Mouse (Mus musculus): ENCODE measurements around the gene Duoxa1. TPM values are rescaled to one million over a fixed set of nuclear protein-coding genes. Genes with fewer than 3 reads are reported as not detected.

The Duoxa1 gene
- polyA plus RNA-seq (2015; fragmentation: Nextera tagmentation; extraction: Ambion mirVana) = not detected in 2 replicates

- Histone ChIP-seq H3K4me2 (peak within 1 kb of the TSS; percentile 50), H3K4me3 (peak within 1 kb of the TSS; percentile 27), H3K36me3 (ENCODE audit: poor library complexity, severe bottlenecking) (no peaks in the 10 kb centered on the region), H3K9me3 (replicated peaks) (no peaks in the 10 kb centered on the region), H3K27ac (no peak within 1 kb of the TSS), H3K4me1 (peaks cover 7% of the 10 kb centered on the region; the same call in 1 of the 2 replicates), H3K9ac (no peak within 1 kb of the TSS; the same call in 1 of the 2 replicates), H3K27me3 (peaks cover 56% of the 10 kb centered on the region)
- 0 out of 2 replicates have a peak, but pooled peaks have one; percentile 24 for ATAC-seq
- 3% methylated on average over 24 of the region's 24 CpGs for WGBS
Measured at GRCm38 (mm10) chr2:122313536-122313935, at the start of gene Duoxa1. Duoxa1 (minus strand) TSS chr2:122313730.

- Histone ChIP-seq H3K4me1 (peaks cover 40% of the 10 kb centered on the region), H3K27ac (no peak overlapping the region), H3K9ac (no peak overlapping the region), H3K4me2 (no peak overlapping the region), H3K27me3 (no peaks in the 10 kb centered on the region), H3K36me3 (ENCODE audit: poor library complexity, severe bottlenecking) (peaks cover 14% of the 10 kb centered on the region; the same call in 1 of the 2 replicates), H3K4me3 (no peak overlapping the region), H3K9me3 (replicated peaks) (no peaks in the 10 kb centered on the region)
- WGBS = 81% methylated on average over 13 of the region's 13 CpGs
- ATAC-seq = no peak
Measured at GRCm38 (mm10) chr2:122362622-122363523, 49.3 kb upstream of the Duoxa1 start.

- H3K36me3 ChIP-seq (ENCODE audit: poor library complexity, severe bottlenecking) = peaks cover 17% of the 10 kb centered on the region
- no peak overlapping the region for H3K4me2 ChIP-seq
- H3K4me1 ChIP-seq = peaks cover 32% of the 10 kb centered on the region
- H3K9me3 ChIP-seq (replicated peaks) = no peaks in the 10 kb centered on the region
- 63% methylated on average over 10 of the region's 10 CpGs for WGBS
- no peaks in the 10 kb centered on the region for H3K27me3 ChIP-seq
- no peak overlapping the region for H3K27ac ChIP-seq
- no peak overlapping the region for H3K9ac ChIP-seq
- no peak for ATAC-seq
- H3K4me3 ChIP-seq = no peak overlapping the region
Measured at GRCm38 (mm10) chr2:122361868-122362621, 48.5 kb upstream of the Duoxa1 start.

GRCm38 (mm10) chr2:122361181-122361580 lies 47.7 kb upstream of the Duoxa1 start:
- H3K27me3 ChIP-seq = no peaks in the 10 kb centered on the region
- peaks cover 23% of the 10 kb centered on the region for H3K4me1 ChIP-seq
- no peak for ATAC-seq
- H3K9ac ChIP-seq = no peak overlapping the region
- H3K36me3 ChIP-seq (ENCODE audit: poor library complexity, severe bottlenecking) = peaks cover 26% of the 10 kb centered on the region
- no peak overlapping the region for H3K4me2 ChIP-seq
- H3K4me3 ChIP-seq = no peak overlapping the region
- no peaks in the 10 kb centered on the region for H3K9me3 ChIP-seq (replicated peaks)
- no peak overlapping the region for H3K27ac ChIP-seq
- WGBS = 89% methylated on average over 6 of the region's 6 CpGs

- 91% methylated on average over 6 of the region's 6 CpGs for WGBS
- Histone ChIP-seq H3K9me3 (replicated peaks) (no peaks in the 10 kb centered on the region), H3K9ac (no peak overlapping the region), H3K27ac (no peak overlapping the region), H3K4me1 (peaks cover 18% of the 10 kb centered on the region), H3K4me2 (no peak overlapping the region), H3K36me3 (ENCODE audit: poor library complexity, severe bottlenecking) (peaks cover 33% of the 10 kb centered on the region), H3K27me3 (peaks cover 4% of the 10 kb centered on the region; the same call in 1 of the 2 replicates), H3K4me3 (no peak overlapping the region)
- ATAC-seq = no peak
Measured at GRCm38 (mm10) chr2:122360310-122360709, 46.8 kb upstream of the Duoxa1 start.

GRCm38 (mm10) chr2:122356187-122356586 lies 42.7 kb upstream of the Duoxa1 start:
- H3K4me2 ChIP-seq = no peak overlapping the region
- H3K36me3 ChIP-seq (ENCODE audit: poor library complexity, severe bottlenecking) = peaks cover 30% of the 10 kb centered on the region
- H3K9me3 ChIP-seq (replicated peaks) = no peaks in the 10 kb centered on the region
- H3K27me3 ChIP-seq = peaks cover 26% of the 10 kb centered on the region
- H3K4me1 ChIP-seq = peaks cover 34% of the 10 kb centered on the region
- 72% methylated on average over 3 of the region's 3 CpGs for WGBS
- H3K4me3 ChIP-seq = no peak overlapping the region
- H3K27ac ChIP-seq = no peak overlapping the region
- no peak overlapping the region; the same call in 1 of the 2 replicates for H3K9ac ChIP-seq
- no peak for ATAC-seq

- peaks cover 26% of the 10 kb centered on the region for H3K27me3 ChIP-seq
- peaks cover 42% of the 10 kb centered on the region for H3K4me1 ChIP-seq
- no peak overlapping the region for H3K4me2 ChIP-seq
- H3K9me3 ChIP-seq (replicated peaks) = no peaks in the 10 kb centered on the region
- WGBS = 88% methylated on average over 5 of the region's 5 CpGs
- no peak for ATAC-seq
- no peak overlapping the region for H3K9ac ChIP-seq
- H3K36me3 ChIP-seq (ENCODE audit: poor library complexity, severe bottlenecking) = peaks cover 30% of the 10 kb centered on the region
- H3K27ac ChIP-seq = no peak overlapping the region
- no peak overlapping the region for H3K4me3 ChIP-seq
Measured at GRCm38 (mm10) chr2:122355389-122355788, 41.9 kb upstream of the Duoxa1 start.

GRCm38 (mm10) chr2:122354191-122354929 lies 40.8 kb upstream of the Duoxa1 start:
- WGBS = 64% methylated on average over 12 of the region's 12 CpGs
- peaks cover 30% of the 10 kb centered on the region for H3K36me3 ChIP-seq (ENCODE audit: poor library complexity, severe bottlenecking)
- H3K4me1 ChIP-seq = peaks cover 53% of the 10 kb centered on the region

GRCm38 (mm10) chr2:122353765-122354164 lies 40.2 kb upstream of the Duoxa1 start:
- no peak for ATAC-seq
- Histone ChIP-seq H3K4me3 (no peak overlapping the region), H3K4me2 (no peak overlapping the region), H3K27me3 (peaks cover 26% of the 10 kb centered on the region), H3K9me3 (replicated peaks) (no peaks in the 10 kb centered on the region), H3K4me1 (peaks cover 57% of the 10 kb centered on the region), H3K27ac (no peak overlapping the region), H3K36me3 (ENCODE audit: poor library complexity, severe bottlenecking) (peaks cover 27% of the 10 kb centered on the region), H3K9ac (no peak overlapping the region)
- 87% methylated on average over 8 of the region's 8 CpGs for WGBS

More at GRCm38 (mm10) chr2:122354191-122354929, 40.8 kb upstream of the Duoxa1 start:
- Histone ChIP-seq H3K27me3 (peaks cover 26% of the 10 kb centered on the region), H3K4me3 (no peak overlapping the region), H3K4me2 (no peak overlapping the region), H3K27ac (no peak overlapping the region), H3K9ac (no peak overlapping the region), H3K9me3 (replicated peaks) (no peaks in the 10 kb centered on the region)
- ATAC-seq = no peak

GRCm38 (mm10) chr2:122352992-122353391 lies 39.5 kb upstream of the Duoxa1 start:
- ATAC-seq = no peak
- peaks cover 62% of the 10 kb centered on the region for H3K4me1 ChIP-seq
- no peak overlapping the region for H3K4me3 ChIP-seq
- no peak overlapping the region for H3K4me2 ChIP-seq
- H3K36me3 ChIP-seq (ENCODE audit: poor library complexity, severe bottlenecking) = peaks cover 27% of the 10 kb centered on the region
- peak overlapping the region; percentile 40; the same call in 1 of the 2 replicates for H3K27ac ChIP-seq
- 83% methylated on average over 6 of the region's 6 CpGs for WGBS
- peaks cover 26% of the 10 kb centered on the region for H3K27me3 ChIP-seq
- H3K9ac ChIP-seq = no peak overlapping the region
- H3K9me3 ChIP-seq (replicated peaks) = no peaks in the 10 kb centered on the region

GRCm38 (mm10) chr2:122351931-122352329 lies 38.4 kb upstream of the Duoxa1 start:
- H3K4me2 ChIP-seq = peak overlapping the region; percentile 29
- ATAC-seq = peak; percentile 65
- peaks cover 31% of the 10 kb centered on the region for H3K27me3 ChIP-seq
- peaks cover 23% of the 10 kb centered on the region for H3K36me3 ChIP-seq (ENCODE audit: poor library complexity, severe bottlenecking)
- no peak overlapping the region for H3K9ac ChIP-seq
- H3K27ac ChIP-seq = peak overlapping the region; percentile 94
- H3K4me1 ChIP-seq = peaks cover 66% of the 10 kb centered on the region
- no peaks in the 10 kb centered on the region for H3K9me3 ChIP-seq (replicated peaks)
- no peak overlapping the region for H3K4me3 ChIP-seq
- WGBS = 12% methylated on average over 4 of the region's 4 CpGs
